Mouse (Mus musculus) lung, postnatal 4 days (tissue): ENCODE measurements around the gene Nkx1-2.

ENCODE experiments used
- DNase-seq, 2 experiments: peaks; one replicate each; pipeline ENCODE4 v3.0.0; 2021

The Nkx1-2 gene

DNA sequence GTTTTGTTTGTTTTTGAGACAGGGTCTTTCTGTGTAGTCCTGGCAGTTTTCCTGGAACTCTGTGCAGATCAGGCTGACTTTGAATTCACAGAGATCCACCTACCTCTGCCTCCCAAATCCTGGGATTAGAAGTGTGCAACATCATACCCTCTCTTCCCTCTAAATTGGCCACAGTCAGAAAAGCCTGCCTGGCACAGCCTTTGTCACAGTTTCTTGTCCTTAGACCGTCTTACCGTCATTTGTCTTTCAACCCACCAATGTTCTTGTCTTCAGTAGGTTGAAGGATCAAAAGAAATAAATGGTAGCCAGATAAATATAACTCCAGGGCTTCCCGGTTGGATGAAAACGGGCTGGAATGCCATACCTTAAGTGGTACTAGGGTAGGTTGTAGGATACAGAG is 5.3 kb upstream of the Nkx1-2 start:
- DNase-seq: no peak

DNA sequence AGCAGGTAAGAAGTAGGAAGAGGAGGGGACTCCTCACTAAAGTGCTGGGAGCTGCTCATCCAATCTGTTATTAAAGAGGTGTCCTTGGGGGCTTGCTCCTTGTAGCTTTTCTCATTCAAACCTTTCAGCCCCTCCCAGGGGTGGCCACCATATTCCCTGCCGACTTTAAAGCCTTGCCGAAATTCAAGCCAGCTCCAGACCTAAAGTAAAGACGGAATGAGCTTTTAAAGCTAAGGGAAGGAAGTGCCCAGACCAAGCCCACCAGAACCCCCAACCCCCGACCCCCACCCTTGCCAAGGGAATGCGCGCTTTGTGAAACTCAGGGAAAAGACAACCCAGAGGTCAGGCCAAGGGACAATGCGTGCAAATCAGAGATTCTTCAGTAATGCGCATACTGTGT is 1.5 kb upstream of the Nkx1-2 start:
- DNase-seq: no peak

- DNase-seq: no peak
These were observed 589 bp upstream of the Nkx1-2 start for GRCm38 (mm10) chr7:132600026-132600425.

GRCm38 (mm10) chr7:132597251-132598041 is 2.0 kb downstream of the Nkx1-2 start:
- DNase-seq: peak; percentile 11 to 30

- no peak for DNase-seq
These were observed 2.7 kb downstream of the Nkx1-2 start for GRCm38 (mm10) chr7:132596557-132597250.

DNA sequence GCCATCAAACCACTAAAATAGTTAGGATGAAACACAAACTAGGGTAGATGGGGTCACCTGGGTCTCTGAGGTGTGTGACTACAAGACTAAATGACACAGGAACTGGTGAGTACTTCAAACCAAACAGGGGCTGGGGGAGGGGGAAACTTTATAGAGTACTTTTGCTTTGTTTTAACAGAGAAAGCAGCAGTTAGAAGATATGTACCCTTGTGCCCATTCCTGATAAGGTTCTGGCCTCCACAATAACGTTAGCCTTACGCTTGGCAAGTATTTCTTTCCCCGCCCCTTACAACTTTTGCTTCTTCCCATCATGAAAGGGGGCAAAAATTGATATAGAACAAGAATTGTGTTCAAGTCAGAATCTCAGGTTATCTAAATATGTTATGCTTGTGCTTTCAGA is 3.6 kb downstream of the Nkx1-2 start:
- DNase-seq: no peak

DNA sequence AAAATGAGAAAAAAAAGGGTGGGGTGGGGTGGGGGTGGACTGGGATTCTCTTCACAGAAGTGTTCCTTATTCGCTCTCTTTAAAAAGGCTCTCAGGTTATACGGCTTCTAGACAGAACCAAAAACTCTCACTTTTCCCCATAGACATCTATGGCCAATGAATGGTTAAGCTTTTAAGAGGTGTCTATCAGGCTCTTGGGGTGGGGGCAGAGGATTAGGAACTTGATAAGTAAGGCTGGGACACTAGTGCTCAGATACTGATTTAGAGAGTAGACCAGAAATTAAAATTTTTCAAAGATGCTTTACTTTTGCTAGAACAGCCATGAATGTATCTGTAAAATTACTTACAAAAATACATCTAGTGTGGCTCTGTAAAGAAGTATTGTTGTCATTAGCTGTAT is 5.1 kb downstream of the Nkx1-2 start:
- DNase-seq: no peak

- no peak for DNase-seq
These were observed 5.7 kb downstream of the Nkx1-2 start for GRCm38 (mm10) chr7:132593762-132594161.

DNA sequence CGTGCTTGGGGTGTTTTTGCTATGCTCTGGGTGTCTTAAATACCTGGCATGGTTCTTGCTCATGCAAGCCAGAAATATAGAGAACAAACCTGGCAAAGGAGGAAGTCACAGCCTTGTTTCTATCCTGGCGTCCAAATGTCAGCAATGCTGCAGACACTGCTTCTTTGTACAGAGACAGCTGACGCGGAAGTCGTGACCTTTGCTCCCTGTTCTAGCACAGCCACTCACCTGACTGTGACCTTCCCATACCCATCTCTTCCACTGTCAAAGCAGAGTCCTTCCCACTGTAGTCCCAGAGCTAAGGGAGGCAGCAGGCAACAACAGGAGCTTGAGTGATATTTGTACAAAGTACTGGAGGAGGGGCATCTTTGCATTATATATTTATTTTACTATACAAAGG is 9.8 kb downstream of the Nkx1-2 start:
- DNase-seq: no peak

DNA sequence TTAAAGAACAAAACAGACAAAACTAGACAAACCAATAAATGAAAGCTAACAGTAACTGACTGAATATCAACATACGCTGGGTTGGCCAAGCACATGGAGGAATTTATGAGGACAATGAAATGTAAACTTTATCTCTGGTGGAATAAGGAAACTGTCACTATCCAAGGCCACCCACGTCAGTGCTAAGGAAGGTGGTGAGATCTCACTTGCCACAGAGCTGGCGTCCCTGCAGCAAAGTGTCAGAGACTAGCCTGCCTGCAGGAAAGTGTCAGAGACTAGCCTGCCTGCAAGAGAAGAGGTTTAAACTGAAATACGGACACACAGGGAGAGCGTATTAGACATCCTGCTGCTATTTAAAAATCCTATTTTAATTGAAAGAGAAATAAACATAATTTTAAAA is 12.3 kb downstream of the Nkx1-2 start:
- DNase-seq: peak; percentile 19 to 36

DNA sequence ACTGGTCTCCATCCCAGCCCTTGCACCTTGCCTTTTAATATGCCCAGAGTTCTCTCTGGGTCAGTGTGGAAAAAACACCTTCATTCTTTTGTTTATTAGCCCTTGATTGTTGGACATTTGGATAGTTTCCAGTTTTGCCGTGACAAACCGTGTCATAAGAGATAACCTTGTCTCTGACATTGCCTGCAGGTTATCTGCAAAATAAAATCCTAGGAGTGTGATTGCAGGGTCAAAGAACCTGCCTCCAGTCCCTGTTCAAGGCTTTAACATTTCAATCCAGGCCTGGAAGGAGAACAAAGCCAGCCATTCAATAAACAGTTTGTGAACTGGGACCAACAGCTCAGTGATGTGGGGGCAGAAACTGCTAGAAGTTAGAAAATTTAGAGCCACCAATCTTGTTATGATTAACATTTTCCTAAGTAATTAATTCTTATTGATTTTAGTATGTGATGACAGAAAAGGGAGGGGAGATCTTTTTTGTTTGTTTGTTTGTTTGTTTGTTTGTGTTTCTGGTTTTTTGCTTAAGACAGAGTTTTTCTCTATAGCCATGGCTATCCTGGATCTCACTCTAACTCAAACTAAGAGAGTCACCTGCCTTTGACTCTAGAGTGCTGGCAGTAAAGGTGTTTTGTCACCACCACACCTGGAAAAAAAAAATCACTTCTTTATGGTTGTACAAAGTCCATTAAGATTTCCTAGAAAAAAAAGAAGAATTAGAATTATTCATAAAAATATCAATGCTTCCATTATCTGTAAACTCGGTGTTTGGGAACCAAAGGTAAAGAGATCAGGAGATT is 13.5 kb downstream of the Nkx1-2 start:
- DNase-seq: no peak

- no peak for DNase-seq
These were observed 18.0 kb downstream of the Nkx1-2 start for GRCm38 (mm10) chr7:132581441-132581840.

GRCm38 (mm10) chr7:132580511-132580910 is 18.9 kb downstream of the Nkx1-2 start:
- no peak for DNase-seq

DNA sequence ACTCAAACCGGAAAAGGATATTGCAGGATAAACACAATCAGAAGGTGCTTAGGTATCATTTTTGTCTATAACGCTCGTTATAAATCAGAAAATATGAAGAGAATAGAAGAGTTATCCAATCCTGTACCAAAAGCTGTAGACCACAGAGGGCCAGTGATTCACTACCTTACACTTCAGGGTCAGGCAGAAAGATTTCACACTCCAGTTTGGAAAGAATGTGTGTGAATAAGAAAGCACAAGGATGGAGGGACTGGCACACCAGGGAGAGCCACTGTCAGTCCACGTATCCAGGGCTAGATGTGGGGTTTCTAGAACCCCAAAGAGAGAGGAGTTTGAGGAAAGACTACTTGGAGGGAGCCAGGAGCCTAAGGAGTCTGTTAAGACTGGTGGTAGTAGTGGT is 22.5 kb downstream of the Nkx1-2 start:
- DNase-seq: no peak

DNA sequence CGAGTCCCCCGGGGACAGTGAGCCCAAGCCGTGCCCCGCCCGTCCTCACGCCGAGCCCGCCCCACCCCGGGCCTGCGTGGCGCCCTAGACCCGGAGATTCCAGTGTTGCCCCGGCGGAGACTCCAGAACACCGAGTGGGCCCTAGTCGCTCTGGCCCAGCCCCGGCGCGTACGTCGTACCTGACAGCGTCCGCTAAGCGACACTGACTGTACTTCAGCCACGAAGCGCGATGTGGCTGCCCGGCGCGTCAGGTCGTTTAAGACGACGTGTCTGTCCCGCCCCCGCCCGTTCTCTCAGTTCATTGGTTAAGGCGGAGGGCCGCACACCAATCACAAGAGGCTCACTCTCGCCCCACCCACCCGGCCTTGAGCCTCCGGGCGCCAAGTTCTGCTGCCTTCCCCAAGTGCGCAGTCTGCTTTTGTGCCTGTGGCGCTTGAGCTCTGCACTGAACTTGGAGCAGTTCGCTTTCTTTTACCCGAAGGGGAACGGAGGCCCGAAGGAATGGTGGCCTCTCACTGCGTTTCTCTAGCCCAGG is 23.3 kb downstream of the Nkx1-2 start, which contains the start of gene Oat:
TSS of gene Oat (minus strand) at position 283 of the 535 bp plus-strand sequence.
- peak; percentile 96 to 97 for DNase-seq

GRCm38 (mm10) chr7:132575623-132576022 is 23.8 kb downstream of the Nkx1-2 start:
- peak; percentile 89 for DNase-seq

DNA sequence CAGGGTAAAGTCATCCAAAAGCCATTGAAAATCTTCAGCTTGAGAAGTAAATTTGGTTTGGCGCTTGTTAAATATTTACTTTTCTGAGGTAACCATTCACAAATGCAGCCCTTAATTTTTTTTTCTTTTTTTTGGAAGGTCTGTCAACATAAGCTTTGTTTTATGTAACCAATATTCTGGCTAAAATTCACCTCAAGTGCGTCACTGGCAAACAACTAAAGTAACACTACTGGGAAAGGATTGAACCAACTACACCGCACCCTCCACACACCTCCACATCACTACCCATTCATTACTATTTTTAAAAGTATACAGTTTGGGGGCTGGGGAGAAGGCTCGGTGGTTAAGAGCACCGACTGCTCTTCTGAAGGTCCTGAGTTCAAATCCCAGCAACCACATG is 24.8 kb downstream of the Nkx1-2 start:
- peak in 1 of 2 experiments; percentile 37 for DNase-seq

DNA sequence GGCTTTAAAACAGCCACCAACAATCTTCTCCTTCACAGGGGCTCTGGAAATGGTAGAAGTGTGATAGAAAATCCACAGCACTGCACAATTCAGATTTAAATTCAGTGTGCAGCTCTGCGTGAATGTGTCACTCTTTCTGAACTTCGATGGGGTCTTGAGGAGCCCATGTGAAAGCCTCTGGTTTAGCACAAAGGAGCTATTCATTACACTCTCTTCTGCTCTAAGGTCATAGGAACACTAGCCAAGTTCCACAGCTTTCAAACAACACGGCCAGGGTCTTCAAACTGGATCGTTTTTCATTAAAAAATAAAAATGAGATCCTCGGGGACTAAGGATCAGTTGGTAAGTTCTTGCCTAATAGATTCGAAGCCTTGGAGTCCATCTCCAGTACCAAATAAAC is 26.2 kb downstream of the Nkx1-2 start:
- no peak for DNase-seq

GRCm38 (mm10) chr7:132572738-132573137 is 26.7 kb downstream of the Nkx1-2 start:
- no peak for DNase-seq

GRCm38 (mm10) chr7:132571481-132571880 is 28.0 kb downstream of the Nkx1-2 start:
- DNase-seq: peak; percentile 34 to 38

- no peak for DNase-seq
These were observed 29.4 kb downstream of the Nkx1-2 start for GRCm38 (mm10) chr7:132570071-132570470.

DNA sequence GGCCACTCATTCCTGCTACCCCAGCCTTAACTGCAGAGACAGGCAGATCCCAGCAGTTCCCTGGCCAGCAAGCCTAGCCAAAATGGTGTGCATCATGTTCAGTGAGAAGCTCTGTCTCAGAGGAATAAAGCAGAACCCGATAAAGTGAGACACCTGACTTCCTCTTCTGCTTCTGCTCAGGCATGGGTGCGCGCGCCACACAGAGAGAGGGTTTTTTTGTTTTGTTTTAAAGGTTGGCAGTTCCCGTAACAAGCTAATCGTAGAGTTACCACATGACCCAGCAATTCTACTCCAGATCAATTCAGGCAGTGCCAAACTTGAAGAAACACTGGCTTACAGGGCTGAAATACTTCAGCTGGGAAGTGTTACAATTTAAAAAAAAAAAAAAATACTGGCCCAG is 30.6 kb downstream of the Nkx1-2 start:
- peak; percentile 32 to 46 for DNase-seq

- no peak for DNase-seq
These were observed 33.6 kb downstream of the Nkx1-2 start for GRCm38 (mm10) chr7:132565831-132566230.
